In genomic region chr15:5426641-5427040, GRCm38 (mm10) we compare ENCODE assay signal across 17 mouse cellular contexts.
A peak's percentile ranks its signal among the peaks of the same experiment; 100 is the strongest.
DNase-seq lines count a peak whose midpoint lies in the region; ATAC-seq lines count a peak whose summit lies in the region.
"Had no signal": no experiment of that assay in that cellular context is flagged by ENCODE, and none has a peak within 500 bp of the region (broad histone marks: within the 10 kb centered on the region; RNA-seq: fewer than 3 reads in every experiment).

No protein-coding gene starts in this region.

- ATAC-seq in common myeloid progenitor, adult 5-6 weeks (replicated peaks; ENCODE audit: low read depth, poor library complexity, severe bottlenecking) = peak; percentile 68
- peak; percentile 63 for ATAC-seq in granulocyte monocyte progenitor cell, adult 5-6 weeks (replicated peaks; ENCODE audit: poor library complexity, severe bottlenecking)
- ATAC-seq: forebrain, embryonic 14.5 days; forebrain, embryonic 16.5 days had no signal

- peak; percentile 16 for DNase-seq in 416B (ENCODE audit: low read depth)
- no peak for DNase-seq in right cerebral cortex, postnatal 4 days
- no peak for DNase-seq in cerebellum, adult 11 months
- DNase-seq in MN1 (ENCODE audit: low spot score) = no peak
- DNase-seq: adrenal gland, adult 2 months; adrenal gland, postnatal 10 days; adrenal gland, postnatal 25 days; cerebellum, adult 11-12 months; cerebellum, adult 2 months; cerebellum, adult 9-10 months; cerebellum, postnatal 10 days; cerebellum, postnatal 25 days; embryo, embryonic 11 days had no signal
